Mouse (Mus musculus): Measurements from ENCODE around the gene Ppil1. TPM values are rescaled to one million over a fixed set of nuclear protein-coding genes. Genes with fewer than 3 reads are reported as not detected.
"Not testable (repeated sequence)": the region's sequence is repeated elsewhere in the genome, so short reads cannot be mapped to it uniquely, and the experiment has no call there.

Ppil1 gene
- total and polyA plus RNA-seq, 3 experiments: 28.4 to 33.2 (median 31.1) TPM

GRCm38 (mm10) chr17:29253236-29253635 lies 10.8 kb downstream of the Ppil1 start:
- H3K4me1 ChIP-seq (ENCODE audit: control insufficient read depth, insufficient read depth, low read length): peaks cover 22% of the 10 kb centered on the region; the same call in 1 of the 2 replicates
- no peak overlapping the region for H3K9ac ChIP-seq (ENCODE audit: low read depth, low read length)
- TF ChIP-seq EP300 (IDR thresholded peaks at IDR 0.05; ENCODE audit: insufficient read depth, low read depth, low read length) (no peak), POLR2A (IDR thresholded peaks at IDR 0.05; ENCODE audit: insufficient read depth, low read depth, low read length) (no peak), CTCF (IDR thresholded peaks at IDR 0.05) (no peak)
- no peak for DNase-seq
- H3K27ac ChIP-seq: peak overlapping the region; percentile 81
- no peak overlapping the region for H3K4me3 ChIP-seq
- intact Hi-C loops (cut with DNase I): no loop called here
- H3K36me3 ChIP-seq (ENCODE audit: control insufficient read depth, insufficient read depth, low read length): no peaks in the 10 kb centered on the region
- 57% methylated on average over 2 of the region's 2 CpGs for WGBS
- H3K79me2 ChIP-seq (replicated peaks; ENCODE audit: control insufficient read depth, insufficient read depth, low read length): no peaks in the 10 kb centered on the region
- H3K27me3 ChIP-seq (ENCODE audit: control insufficient read depth, insufficient read depth, low read length): no peaks in the 10 kb centered on the region

- Histone ChIP-seq H3K27me3 (ENCODE audit: control insufficient read depth, insufficient read depth, low read length) (no peaks in the 10 kb centered on the region), H3K27ac (peak overlapping the region; percentile 81), H3K4me1 (ENCODE audit: control insufficient read depth, insufficient read depth, low read length) (peaks cover 20% of the 10 kb centered on the region; the same call in 1 of the 2 replicates), H3K79me2 (replicated peaks; ENCODE audit: control insufficient read depth, insufficient read depth, low read length) (no peaks in the 10 kb centered on the region), H3K9ac (ENCODE audit: low read depth, low read length) (peak overlapping the region; percentile 33; the same call in 1 of the 2 replicates), H3K36me3 (ENCODE audit: control insufficient read depth, insufficient read depth, low read length) (no peaks in the 10 kb centered on the region), H3K4me3 (no peak overlapping the region)
- intact Hi-C loops (cut with DNase I): no loop called here
- TF ChIP-seq EP300 (IDR thresholded peaks at IDR 0.05; ENCODE audit: insufficient read depth, low read depth, low read length) (peak; percentile 92), CTCF (IDR thresholded peaks at IDR 0.05) (no peak)
- WGBS: 56% methylated on average over 15 of the region's 15 CpGs
- DNase-seq: peak; percentile 74 to 83
These were observed 12.2 kb downstream of the Ppil1 start for GRCm38 (mm10) chr17:29251608-29252390.

GRCm38 (mm10) chr17:29251006-29251405 lies 13.0 kb downstream of the Ppil1 start:
- H3K27me3 ChIP-seq (ENCODE audit: control insufficient read depth, insufficient read depth, low read length); H3K79me2 ChIP-seq (replicated peaks; ENCODE audit: control insufficient read depth, insufficient read depth, low read length); intact Hi-C loops (cut with DNase I); H3K4me3 ChIP-seq; DNase-seq; H3K36me3 ChIP-seq (ENCODE audit: control insufficient read depth, insufficient read depth, low read length): not testable (repeated sequence)
- Histone ChIP-seq H3K4me1 (ENCODE audit: control insufficient read depth, insufficient read depth, low read length) (peaks cover 21% of the 10 kb centered on the region), H3K27ac (peak overlapping the region; percentile 81), H3K9ac (ENCODE audit: low read depth, low read length) (peak overlapping the region; percentile 2; the same call in 1 of the 2 replicates)
- WGBS: 45% methylated on average over 14 of the region's 14 CpGs

- H3K27me3 ChIP-seq (ENCODE audit: control insufficient read depth, insufficient read depth, low read length): no peaks in the 10 kb centered on the region
- intact Hi-C loops (cut with DNase I): no loop called here
- peak overlapping the region; percentile 78 for H3K27ac ChIP-seq
- peaks cover 19% of the 10 kb centered on the region for H3K4me1 ChIP-seq (ENCODE audit: control insufficient read depth, insufficient read depth, low read length)
- TF ChIP-seq POLR2A (IDR thresholded peaks at IDR 0.05; ENCODE audit: insufficient read depth, low read depth, low read length) (no peak), EP300 (IDR thresholded peaks at IDR 0.05; ENCODE audit: insufficient read depth, low read depth, low read length) (0 out of 2 replicates have a peak, but pooled peaks have one; percentile 14), CTCF (IDR thresholded peaks at IDR 0.05) (peak; percentile 59)
- no peak overlapping the region for H3K9ac ChIP-seq (ENCODE audit: low read depth, low read length)
- H3K36me3 ChIP-seq (ENCODE audit: control insufficient read depth, insufficient read depth, low read length): no peaks in the 10 kb centered on the region
- H3K4me3 ChIP-seq: no peak overlapping the region
- peak in 1 of 2 experiments; percentile 70 for DNase-seq
- whole genome bisulfite sequencing: 51% methylated on average over 9 of the region's 9 CpGs
- H3K79me2 ChIP-seq (replicated peaks; ENCODE audit: control insufficient read depth, insufficient read depth, low read length): no peaks in the 10 kb centered on the region
These were observed 14.5 kb downstream of the Ppil1 start for GRCm38 (mm10) chr17:29249512-29249911.

GRCm38 (mm10) chr17:29247881-29248280 lies 16.1 kb downstream of the Ppil1 start:
- H3K36me3 ChIP-seq (ENCODE audit: control insufficient read depth, insufficient read depth, low read length): no peaks in the 10 kb centered on the region
- H3K4me3 ChIP-seq: peak overlapping the region; percentile 10; the same call in 1 of the 2 replicates
- no peaks in the 10 kb centered on the region for H3K79me2 ChIP-seq (replicated peaks; ENCODE audit: control insufficient read depth, insufficient read depth, low read length)
- TF ChIP-seq CTCF (IDR thresholded peaks at IDR 0.05) (no peak), POLR2A (IDR thresholded peaks at IDR 0.05; ENCODE audit: insufficient read depth, low read depth, low read length) (peak; percentile 39; the same call in 1 of the 2 replicates)
- H3K27ac ChIP-seq: peak overlapping the region; percentile 78
- peaks cover 14% of the 10 kb centered on the region for H3K4me1 ChIP-seq (ENCODE audit: control insufficient read depth, insufficient read depth, low read length)
- DNase-seq: peak; percentile 63 to 75
- H3K9ac ChIP-seq (ENCODE audit: low read depth, low read length): no peak overlapping the region
- no peaks in the 10 kb centered on the region for H3K27me3 ChIP-seq (ENCODE audit: control insufficient read depth, insufficient read depth, low read length)
- 56% methylated on average over 13 of the region's 13 CpGs for WGBS
- intact Hi-C loops (cut with DNase I): loop anchor here (2.0 kb wide), 1 partner anchor 199 kb away; no protein-coding TSS in a partner anchor

GRCm38 (mm10) chr17:29246602-29247001 lies 17.4 kb downstream of the Ppil1 start:
- no peaks in the 10 kb centered on the region for H3K79me2 ChIP-seq (replicated peaks; ENCODE audit: control insufficient read depth, insufficient read depth, low read length)
- WGBS: 32% methylated on average over 5 of the region's 5 CpGs
- H3K9ac ChIP-seq (ENCODE audit: low read depth, low read length): no peak overlapping the region
- H3K4me3 ChIP-seq: no peak overlapping the region
- peak overlapping the region; percentile 78 for H3K27ac ChIP-seq
- H3K36me3 ChIP-seq (ENCODE audit: control insufficient read depth, insufficient read depth, low read length): no peaks in the 10 kb centered on the region
- no peak for DNase-seq
- intact Hi-C loops (cut with DNase I): loop anchor here (1.0 to 2.0 kb wide), 2 partner anchors 69 to 198 kb away; no protein-coding TSS in a partner anchor
- peaks cover 13% of the 10 kb centered on the region for H3K4me1 ChIP-seq (ENCODE audit: control insufficient read depth, insufficient read depth, low read length)
- H3K27me3 ChIP-seq (ENCODE audit: control insufficient read depth, insufficient read depth, low read length): no peaks in the 10 kb centered on the region
- peak; percentile 87 for TF ChIP-seq CTCF (IDR thresholded peaks at IDR 0.05)
- TF ChIP-seq POLR2A (IDR thresholded peaks at IDR 0.05; ENCODE audit: insufficient read depth, low read depth, low read length): no peak
- TF ChIP-seq EP300 (IDR thresholded peaks at IDR 0.05; ENCODE audit: insufficient read depth, low read depth, low read length): 0 out of 2 replicates have a peak, but pooled peaks have one; percentile 21
